Mouse (Mus musculus) embryonic facial prominence, embryonic 11.5 days (tissue): ENCODE measurements at regions not wholly inside any gene's neighbourhood (a gene's known extent, or its start where the extent isn't known, plus 50 kb on each side); places are given as distances from the start of the nearest gene placed in this dataset.

Source experiments
- ATAC-seq: fragments of 200-750 bp; cut with Nextera tagmentation; replicated peaks from 2 replicates; pipeline ENCODE4 v1.8.0; 2017; ENCODE audit warnings: low read depth; ENCODE audit not compliant: insufficient number of reproducible peaks, low FRiP score, low TSS enrichment
- DNase-seq: peaks from one replicate; pipeline ENCODE4 v3.0.0-alpha.2; 2015; ENCODE audit warnings: low spot score
- H3K27ac ChIP-seq: fragments of 300-500 bp; sonication (generic); replicated peaks from 2 replicates; pipeline ENCODE4 v1.5.1; 2014; ENCODE audit warnings: mild to moderate bottlenecking, low read depth, low read length, control low read depth
- H3K27me3 ChIP-seq: fragments of 300-500 bp; sonication (generic); 2 replicates; pipeline ENCODE4 v1.6.1; 2014; ENCODE audit warnings: mild to moderate bottlenecking, low read length, moderate library complexity, mixed read lengths; ENCODE audit not compliant: control insufficient read depth, insufficient read depth
- H3K36me3 ChIP-seq: fragments of 300-500 bp; sonication (generic); replicated peaks from 2 replicates; pipeline ENCODE4 v1.6.1; 2014; ENCODE audit warnings: low read depth, mild to moderate bottlenecking, low read length, moderate library complexity, mixed read lengths; ENCODE audit not compliant: control insufficient read depth, insufficient read depth
- H3K4me1 ChIP-seq: fragments of 300-500 bp; sonication (generic); 2 replicates; pipeline ENCODE4 v1.6.1; 2014; ENCODE audit warnings: low read length, mixed read lengths; ENCODE audit not compliant: control insufficient read depth, insufficient read depth
- H3K4me2 ChIP-seq: fragments of 300-500 bp; sonication (generic); 2 replicates; pipeline ENCODE4 v1.6.1; 2014; ENCODE audit warnings: low read depth, mild to moderate bottlenecking, control low read depth, low read length, moderate library complexity
- H3K4me3 ChIP-seq: fragments of 300-500 bp; sonication (generic); 2 replicates; pipeline ENCODE4 v1.5.1; 2014; ENCODE audit warnings: low read depth, low read length, control low read depth
- H3K9ac ChIP-seq: fragments of 300-500 bp; sonication (generic); replicated peaks from 2 replicates; pipeline ENCODE4 v1.6.1; 2014; ENCODE audit warnings: mild to moderate bottlenecking, control low read depth, low read length
- H3K9me3 ChIP-seq: fragments of 300-500 bp; sonication (generic); replicated peaks from 2 replicates; pipeline ENCODE4 v1.6.1; 2016; ENCODE audit warnings: mild to moderate bottlenecking, low read length, inconsistent platforms, mixed read lengths; ENCODE audit not compliant: control insufficient read depth
- WGBS: fragments of 180-500 bp; shearing (Covaris S2); extraction: QIAGEN DNeasy Blood & Tissue Kit; methylation state at CpG from one replicate; pipeline ENCODE4 v1.1.7; 2014; 5-methylcytosine and 5-hydroxymethylcytosine counted together

- DNase-seq, result no peak
- Histone ChIP-seq H3K4me2 (no peak overlapping the region), H3K27me3 (no peaks in the 10 kb centered on the region), H3K4me3 (no peak overlapping the region), H3K4me1 (no peaks in the 10 kb centered on the region), H3K36me3 (no peaks in the 10 kb centered on the region), H3K9ac (no peak overlapping the region), H3K27ac (no peak overlapping the region), H3K9me3 (no peaks in the 10 kb centered on the region)
- no peak for ATAC-seq
- WGBS, result 90% methylated on average over 4 of the region's 4 CpGs
Measured at GRCm38 (mm10) chr12:94589033-94589432, 1103.0 kb upstream of the Flrt2 start.

GRCm38 (mm10) chr12:94605566-94605965 lies 1086.5 kb upstream of the Flrt2 start:
- ATAC-seq (no peak), DNase-seq (no peak)
- Histone ChIP-seq H3K27ac (no peak overlapping the region), H3K36me3 (no peaks in the 10 kb centered on the region), H3K9me3 (no peaks in the 10 kb centered on the region), H3K27me3 (no peaks in the 10 kb centered on the region), H3K4me3 (no peak overlapping the region), H3K9ac (no peak overlapping the region), H3K4me1 (no peaks in the 10 kb centered on the region), H3K4me2 (no peak overlapping the region)
- 85% methylated on average over 1 of the region's 1 CpGs for WGBS

DNA sequence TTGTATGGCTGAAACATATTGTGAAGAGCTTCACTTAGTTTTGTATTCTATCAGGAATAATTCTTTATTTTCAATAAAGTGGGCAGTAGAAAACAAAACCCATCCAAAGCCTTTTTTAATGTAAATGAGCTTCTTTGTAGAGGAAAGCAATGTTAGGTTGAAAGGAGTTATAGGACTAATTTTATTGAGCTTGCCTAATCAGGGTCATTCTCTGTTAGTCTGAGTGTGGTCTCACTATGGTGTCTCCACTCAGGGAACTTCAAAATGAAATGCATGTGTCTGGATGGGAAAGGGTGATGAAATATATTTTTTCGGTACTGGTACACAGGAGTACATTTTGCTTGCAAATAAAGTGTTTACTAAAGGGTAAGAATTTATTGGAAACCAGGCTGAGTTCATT lies 1055.5 kb upstream of the Flrt2 start:
- H3K4me1 ChIP-seq, result no peaks in the 10 kb centered on the region
- no peak overlapping the region for H3K4me3 ChIP-seq
- H3K4me2 ChIP-seq, result no peak overlapping the region
- H3K9ac ChIP-seq, result no peak overlapping the region
- H3K9me3 ChIP-seq, result no peaks in the 10 kb centered on the region
- no peak overlapping the region for H3K27ac ChIP-seq
- WGBS, result 79% methylated on average over 1 of the region's 1 CpGs
- H3K36me3 ChIP-seq, result no peaks in the 10 kb centered on the region
- H3K27me3 ChIP-seq, result no peaks in the 10 kb centered on the region
- DNase-seq, result no peak
- no peak for ATAC-seq

GRCm38 (mm10) chr12:94640153-94640552 lies 1051.9 kb upstream of the Flrt2 start:
- no peaks in the 10 kb centered on the region for H3K36me3 ChIP-seq

GRCm38 (mm10) chr12:94645302-94645701 lies 1046.7 kb upstream of the Flrt2 start:
- DNase-seq (no peak), ATAC-seq (no peak)
- H3K4me3 ChIP-seq, result no peak overlapping the region
- no peak overlapping the region for H3K27ac ChIP-seq
- no peaks in the 10 kb centered on the region for H3K27me3 ChIP-seq
- H3K9me3 ChIP-seq, result no peaks in the 10 kb centered on the region
- H3K36me3 ChIP-seq, result no peaks in the 10 kb centered on the region
- 76% methylated on average over 2 of the region's 2 CpGs for WGBS
- H3K4me1 ChIP-seq, result no peaks in the 10 kb centered on the region
- no peak overlapping the region for H3K4me2 ChIP-seq
- H3K9ac ChIP-seq, result no peak overlapping the region

More at GRCm38 (mm10) chr12:94640153-94640552, 1051.9 kb upstream of the Flrt2 start:
- H3K27ac ChIP-seq, result no peak overlapping the region
- WGBS, result 84% methylated on average over 4 of the region's 4 CpGs
- H3K9ac ChIP-seq, result no peak overlapping the region
- H3K4me3 ChIP-seq, result no peak overlapping the region
- H3K4me2 ChIP-seq, result no peak overlapping the region
- no peaks in the 10 kb centered on the region for H3K27me3 ChIP-seq
- H3K9me3 ChIP-seq, result no peaks in the 10 kb centered on the region
- no peaks in the 10 kb centered on the region for H3K4me1 ChIP-seq
- ATAC-seq (no peak), DNase-seq (no peak)

DNA sequence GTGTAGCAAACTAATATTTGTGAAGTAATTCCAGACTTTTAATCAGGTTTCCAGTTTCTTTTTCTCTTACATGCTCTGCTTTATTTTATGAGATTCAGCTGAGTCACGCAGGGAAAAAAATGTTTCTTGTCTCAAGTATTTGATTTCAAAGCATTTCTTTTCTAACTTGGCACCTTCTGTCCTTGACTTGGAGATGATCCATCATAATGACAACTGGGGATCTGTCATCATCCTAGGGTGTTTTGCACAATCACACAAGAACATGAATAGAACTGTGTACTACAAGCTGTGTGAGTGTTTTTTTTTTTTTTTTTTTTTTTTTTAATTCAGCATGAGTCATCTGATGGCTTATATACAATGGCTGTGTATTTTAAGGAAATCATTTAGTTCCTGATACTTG lies 1022.0 kb upstream of the Flrt2 start:
- H3K9me3 ChIP-seq, result no peaks in the 10 kb centered on the region
- no peak for ATAC-seq
- DNase-seq, result no peak
- no peaks in the 10 kb centered on the region for H3K4me1 ChIP-seq
- no peak overlapping the region for H3K9ac ChIP-seq
- H3K4me2 ChIP-seq, result no peak overlapping the region
- H3K27me3 ChIP-seq, result no peaks in the 10 kb centered on the region
- 93% methylated on average over 1 of the region's 1 CpGs for WGBS
- no peaks in the 10 kb centered on the region for H3K36me3 ChIP-seq
- H3K27ac ChIP-seq, result no peak overlapping the region
- H3K4me3 ChIP-seq, result no peak overlapping the region

GRCm38 (mm10) chr12:94674925-94675324 lies 1017.1 kb upstream of the Flrt2 start:
- no peak overlapping the region for H3K27ac ChIP-seq
- no peaks in the 10 kb centered on the region for H3K36me3 ChIP-seq
- H3K9me3 ChIP-seq, result no peaks in the 10 kb centered on the region
- no peak overlapping the region for H3K9ac ChIP-seq
- no peaks in the 10 kb centered on the region for H3K4me1 ChIP-seq
- no peak overlapping the region for H3K4me3 ChIP-seq
- H3K4me2 ChIP-seq, result no peak overlapping the region
- DNase-seq, result peak; percentile 34
- H3K27me3 ChIP-seq, result no peaks in the 10 kb centered on the region
- WGBS, result 43% methylated on average over 2 of the region's 2 CpGs
- ATAC-seq, result no peak

- 87% methylated on average over 2 of the region's 2 CpGs for WGBS
- no peak overlapping the region for H3K4me3 ChIP-seq
- no peak overlapping the region for H3K27ac ChIP-seq
- H3K4me2 ChIP-seq, result no peak overlapping the region
- H3K9ac ChIP-seq, result no peak overlapping the region
- H3K27me3 ChIP-seq, result no peaks in the 10 kb centered on the region
- no peak for ATAC-seq
- no peaks in the 10 kb centered on the region for H3K9me3 ChIP-seq
- no peaks in the 10 kb centered on the region for H3K4me1 ChIP-seq
- no peaks in the 10 kb centered on the region for H3K36me3 ChIP-seq
- no peak for DNase-seq
Measured at GRCm38 (mm10) chr12:94691341-94692029, 1000.5 kb upstream of the Flrt2 start.
